Mouse (Mus musculus): ENCODE data around the gene Pabpc1l. TPM values are rescaled to one million over a fixed set of nuclear protein-coding genes. Genes with fewer than 3 reads are reported as not detected.
A peak's percentile ranks its signal among the peaks of the same experiment; 100 is the strongest.
"Not testable (repeated sequence)": the region's sequence is repeated elsewhere in the genome, so short reads cannot be mapped to it uniquely, and the experiment has no call there.

Gene Pabpc1l
- total RNA-seq, 2 experiments from 2014 or later = 0.69 to 1.7 TPM

GRCm38 (mm10) chr2:164032973-164033372 lies 7.7 kb downstream of the Pabpc1l start:
- DNase-seq (ENCODE audit: low spot score in 2 of 2) = no peak

- no peak for DNase-seq (ENCODE audit: low spot score in 2 of 2)
Observed at GRCm38 (mm10) chr2:164036520-164037019, 11.3 kb downstream of the Pabpc1l start.

- no peak for DNase-seq (ENCODE audit: low spot score in 2 of 2)
Observed at GRCm38 (mm10) chr2:164038407-164039028, 13.3 kb downstream of the Pabpc1l start.

- DNase-seq (ENCODE audit: low spot score in 2 of 2) = no peak
Observed at GRCm38 (mm10) chr2:164040949-164041348, 15.7 kb downstream of the Pabpc1l start.

GRCm38 (mm10) chr2:164041523-164041922 lies 16.3 kb downstream of the Pabpc1l start:
- no peak for DNase-seq (ENCODE audit: low spot score in 2 of 2)

GRCm38 (mm10) chr2:164047197-164047690 lies 22.0 kb downstream of the Pabpc1l start:
- DNase-seq (ENCODE audit: low spot score in 2 of 2) = no peak

- DNase-seq (ENCODE audit: low spot score in 2 of 2) = no peak
Observed at GRCm38 (mm10) chr2:164053767-164054166, 28.5 kb downstream of the Pabpc1l start.

- DNase-seq (ENCODE audit: low spot score in 2 of 2) = no peak
Observed at GRCm38 (mm10) chr2:164054671-164055070, 29.4 kb downstream of the Pabpc1l start.

- DNase-seq (ENCODE audit: low spot score in 2 of 2) = no peak
Observed at GRCm38 (mm10) chr2:164059634-164060235, 34.5 kb downstream of the Pabpc1l start.

- no peak for DNase-seq (ENCODE audit: low spot score in 2 of 2)
Observed at GRCm38 (mm10) chr2:164070142-164070764, 45.0 kb downstream of the Pabpc1l start, which contains the start of gene Stk4. Gene Stk4 (plus strand): TSS chr2:164070322.

GRCm38 (mm10) chr2:164070765-164071436 lies 45.7 kb downstream of the Pabpc1l start, which contains the start of gene Tomm34:
Gene Tomm34 (minus strand): TSS chr2:164071169.
- DNase-seq (ENCODE audit: low spot score in 2 of 2) = peak; percentile 80 to 89

- DNase-seq (ENCODE audit: low spot score in 2 of 2) = not testable (repeated sequence)
Observed at GRCm38 (mm10) chr2:164071437-164071820, 46.2 kb downstream of the Pabpc1l start.

- no peak for DNase-seq (ENCODE audit: low spot score in 2 of 2)
Observed at GRCm38 (mm10) chr2:164072109-164072508, 46.9 kb downstream of the Pabpc1l start.

GRCm38 (mm10) chr2:164073120-164073519 lies 47.9 kb downstream of the Pabpc1l start:
- DNase-seq (ENCODE audit: low spot score in 2 of 2) = no peak

GRCm38 (mm10) chr2:164073918-164074578 lies 48.8 kb downstream of the Pabpc1l start:
- DNase-seq (ENCODE audit: low spot score in 2 of 2) = peak; percentile 94 to 98

- no peak for DNase-seq (ENCODE audit: low spot score in 2 of 2)
Observed at GRCm38 (mm10) chr2:164075088-164075487, 49.8 kb downstream of the Pabpc1l start.

GRCm38 (mm10) chr2:164076874-164077425 lies 51.7 kb downstream of the Pabpc1l start:
- DNase-seq (ENCODE audit: low spot score in 2 of 2) = no peak

- DNase-seq (ENCODE audit: low spot score in 2 of 2) = no peak
Observed at GRCm38 (mm10) chr2:164077875-164078274, 52.6 kb downstream of the Pabpc1l start.

GRCm38 (mm10) chr2:164079488-164079887 lies 54.2 kb downstream of the Pabpc1l start:
- DNase-seq (ENCODE audit: low spot score in 2 of 2) = no peak

GRCm38 (mm10) chr2:164081577-164081976 lies 56.3 kb downstream of the Pabpc1l start:
- no peak for DNase-seq (ENCODE audit: low spot score in 2 of 2)

- DNase-seq (ENCODE audit: low spot score in 2 of 2) = no peak
Observed at GRCm38 (mm10) chr2:164082175-164082574, 56.9 kb downstream of the Pabpc1l start.

All from layer of hippocampus, postnatal 14 days (tissue).